Mouse (Mus musculus): ENCODE data around the gene Bach1. TPM values are rescaled to one million over a fixed set of nuclear protein-coding genes. Genes with fewer than 3 reads are reported as not detected.
A peak's percentile ranks its signal among the peaks of the same experiment; 100 is the strongest.

Gene Bach1
- polyA plus RNA-seq, 1 experiment from 2014 or later = 15.9 TPM

GRCm38 (mm10) chr16:87709144-87709543, 10.4 kb downstream of the Bach1 start:
- ATAC-seq (ENCODE audit: insufficient number of reproducible peaks, low FRiP score, low TSS enrichment, low read depth) (no peak), DNase-seq (ENCODE audit: low spot score) (no peak)
- H3K36me3 ChIP-seq (ENCODE audit: control insufficient read depth, insufficient read depth, low read length) = no peaks in the 10 kb centered on the region
- 76% methylated on average over 5 of the region's 5 CpGs for WGBS
- H3K9ac ChIP-seq (ENCODE audit: low read length) = no peak overlapping the region
- no peaks in the 10 kb centered on the region for H3K4me1 ChIP-seq (ENCODE audit: control insufficient read depth, insufficient read depth, low read length)
- H3K4me2 ChIP-seq (ENCODE audit: low read depth, severe bottlenecking) = no peak overlapping the region
- H3K27me3 ChIP-seq (ENCODE audit: control insufficient read depth, insufficient read depth, low read length) = no peaks in the 10 kb centered on the region
- no peaks in the 10 kb centered on the region for H3K9me3 ChIP-seq (ENCODE audit: control insufficient read depth, low read length)
- H3K4me3 ChIP-seq (ENCODE audit: low read depth, low read length) = no peak overlapping the region
- no peak overlapping the region for H3K27ac ChIP-seq (replicated peaks; ENCODE audit: low read depth, low read length)

GRCm38 (mm10) chr16:87709971-87710370, 11.2 kb downstream of the Bach1 start:
- Histone ChIP-seq H3K9ac (ENCODE audit: low read length) (no peak overlapping the region), H3K36me3 (ENCODE audit: control insufficient read depth, insufficient read depth, low read length) (no peaks in the 10 kb centered on the region), H3K9me3 (ENCODE audit: control insufficient read depth, low read length) (no peaks in the 10 kb centered on the region), H3K4me2 (ENCODE audit: low read depth, severe bottlenecking) (no peak overlapping the region), H3K4me1 (ENCODE audit: control insufficient read depth, insufficient read depth, low read length) (no peaks in the 10 kb centered on the region), H3K27ac (replicated peaks; ENCODE audit: low read depth, low read length) (no peak overlapping the region), H3K27me3 (ENCODE audit: control insufficient read depth, insufficient read depth, low read length) (no peaks in the 10 kb centered on the region), H3K4me3 (ENCODE audit: low read depth, low read length) (no peak overlapping the region)
- WGBS = 94% methylated on average over 9 of the region's 9 CpGs
- ATAC-seq (ENCODE audit: insufficient number of reproducible peaks, low FRiP score, low TSS enrichment, low read depth) (no peak), DNase-seq (ENCODE audit: low spot score) (no peak)

GRCm38 (mm10) chr16:87711961-87712360, 13.2 kb downstream of the Bach1 start:
- H3K27ac ChIP-seq (replicated peaks; ENCODE audit: low read depth, low read length) = no peak overlapping the region
- H3K27me3 ChIP-seq (ENCODE audit: control insufficient read depth, insufficient read depth, low read length) = no peaks in the 10 kb centered on the region
- 93% methylated on average over 2 of the region's 2 CpGs for WGBS
- DNase-seq (ENCODE audit: low spot score) (no peak), ATAC-seq (ENCODE audit: insufficient number of reproducible peaks, low FRiP score, low TSS enrichment, low read depth) (no peak)
- no peaks in the 10 kb centered on the region for H3K36me3 ChIP-seq (ENCODE audit: control insufficient read depth, insufficient read depth, low read length)
- H3K4me1 ChIP-seq (ENCODE audit: control insufficient read depth, insufficient read depth, low read length) = peaks cover 6% of the 10 kb centered on the region; the same call in 1 of the 2 replicates
- no peak overlapping the region for H3K9ac ChIP-seq (ENCODE audit: low read length)
- H3K4me3 ChIP-seq (ENCODE audit: low read depth, low read length) = no peak overlapping the region
- H3K9me3 ChIP-seq (ENCODE audit: control insufficient read depth, low read length) = no peaks in the 10 kb centered on the region
- H3K4me2 ChIP-seq (ENCODE audit: low read depth, severe bottlenecking) = no peak overlapping the region

GRCm38 (mm10) chr16:87712986-87713693, 14.4 kb downstream of the Bach1 start:
- Histone ChIP-seq H3K9ac (ENCODE audit: low read length) (no peak overlapping the region), H3K4me2 (ENCODE audit: low read depth, severe bottlenecking) (no peak overlapping the region), H3K9me3 (ENCODE audit: control insufficient read depth, low read length) (no peaks in the 10 kb centered on the region), H3K27ac (replicated peaks; ENCODE audit: low read depth, low read length) (no peak overlapping the region), H3K27me3 (ENCODE audit: control insufficient read depth, insufficient read depth, low read length) (no peaks in the 10 kb centered on the region), H3K4me1 (ENCODE audit: control insufficient read depth, insufficient read depth, low read length) (peaks cover 6% of the 10 kb centered on the region; the same call in 1 of the 2 replicates), H3K36me3 (ENCODE audit: control insufficient read depth, insufficient read depth, low read length) (no peaks in the 10 kb centered on the region), H3K4me3 (ENCODE audit: low read depth, low read length) (no peak overlapping the region)
- DNase-seq (ENCODE audit: low spot score) (no peak), ATAC-seq (ENCODE audit: insufficient number of reproducible peaks, low FRiP score, low TSS enrichment, low read depth) (peak; percentile 46; the same call in 1 of the 2 replicates)
- 69% methylated on average over 18 of the region's 18 CpGs for whole genome bisulfite sequencing

GRCm38 (mm10) chr16:87714550-87714949, 15.8 kb downstream of the Bach1 start:
- no peaks in the 10 kb centered on the region for H3K27me3 ChIP-seq (ENCODE audit: control insufficient read depth, insufficient read depth, low read length)
- DNase-seq (ENCODE audit: low spot score) = no peak
- no peak overlapping the region for H3K4me3 ChIP-seq (ENCODE audit: low read depth, low read length)
- no peak overlapping the region for H3K4me2 ChIP-seq (ENCODE audit: low read depth, severe bottlenecking)
- 94% methylated on average over 9 of the region's 9 CpGs for WGBS
- no peak overlapping the region for H3K27ac ChIP-seq (replicated peaks; ENCODE audit: low read depth, low read length)
- H3K9ac ChIP-seq (ENCODE audit: low read length) = no peak overlapping the region
- no peaks in the 10 kb centered on the region for H3K9me3 ChIP-seq (ENCODE audit: control insufficient read depth, low read length)
- no peak for ATAC-seq (ENCODE audit: insufficient number of reproducible peaks, low FRiP score, low TSS enrichment, low read depth)
- H3K4me1 ChIP-seq (ENCODE audit: control insufficient read depth, insufficient read depth, low read length) = peaks cover 6% of the 10 kb centered on the region; the same call in 1 of the 2 replicates
- H3K36me3 ChIP-seq (ENCODE audit: control insufficient read depth, insufficient read depth, low read length) = no peaks in the 10 kb centered on the region; the same call in 1 of the 2 replicates

GRCm38 (mm10) chr16:87715221-87715620, 16.5 kb downstream of the Bach1 start:
- no peak for DNase-seq (ENCODE audit: low spot score)
- no peaks in the 10 kb centered on the region for H3K9me3 ChIP-seq (ENCODE audit: control insufficient read depth, low read length)
- no peak for ATAC-seq (ENCODE audit: insufficient number of reproducible peaks, low FRiP score, low TSS enrichment, low read depth)
- H3K9ac ChIP-seq (ENCODE audit: low read length) = no peak overlapping the region
- peaks cover 6% of the 10 kb centered on the region; the same call in 1 of the 2 replicates for H3K4me1 ChIP-seq (ENCODE audit: control insufficient read depth, insufficient read depth, low read length)
- H3K4me2 ChIP-seq (ENCODE audit: low read depth, severe bottlenecking) = no peak overlapping the region
- H3K27ac ChIP-seq (replicated peaks; ENCODE audit: low read depth, low read length) = no peak overlapping the region
- 89% methylated on average over 16 of the region's 16 CpGs for WGBS
- H3K4me3 ChIP-seq (ENCODE audit: low read depth, low read length) = no peak overlapping the region
- no peaks in the 10 kb centered on the region for H3K27me3 ChIP-seq (ENCODE audit: control insufficient read depth, insufficient read depth, low read length)
- no peaks in the 10 kb centered on the region; the same call in 1 of the 2 replicates for H3K36me3 ChIP-seq (ENCODE audit: control insufficient read depth, insufficient read depth, low read length)

- Histone ChIP-seq H3K4me3 (ENCODE audit: low read depth, low read length) (no peak overlapping the region), H3K36me3 (ENCODE audit: control insufficient read depth, insufficient read depth, low read length) (no peaks in the 10 kb centered on the region; the same call in 1 of the 2 replicates), H3K4me2 (ENCODE audit: low read depth, severe bottlenecking) (no peak overlapping the region), H3K27ac (replicated peaks; ENCODE audit: low read depth, low read length) (no peak overlapping the region), H3K27me3 (ENCODE audit: control insufficient read depth, insufficient read depth, low read length) (no peaks in the 10 kb centered on the region), H3K4me1 (ENCODE audit: control insufficient read depth, insufficient read depth, low read length) (peaks cover 6% of the 10 kb centered on the region; the same call in 1 of the 2 replicates), H3K9me3 (ENCODE audit: control insufficient read depth, low read length) (no peaks in the 10 kb centered on the region), H3K9ac (ENCODE audit: low read length) (no peak overlapping the region)
- 67% methylated on average over 11 of the region's 11 CpGs for WGBS
- no peak for DNase-seq (ENCODE audit: low spot score)
- no peak for ATAC-seq (ENCODE audit: insufficient number of reproducible peaks, low FRiP score, low TSS enrichment, low read depth)
These were observed 17.5 kb downstream of the Bach1 start for GRCm38 (mm10) chr16:87716269-87716668.

- Histone ChIP-seq H3K4me1 (ENCODE audit: control insufficient read depth, insufficient read depth, low read length) (peaks cover 6% of the 10 kb centered on the region; the same call in 1 of the 2 replicates), H3K9me3 (ENCODE audit: control insufficient read depth, low read length) (no peaks in the 10 kb centered on the region), H3K4me3 (ENCODE audit: low read depth, low read length) (no peak overlapping the region), H3K9ac (ENCODE audit: low read length) (no peak overlapping the region), H3K36me3 (ENCODE audit: control insufficient read depth, insufficient read depth, low read length) (no peaks in the 10 kb centered on the region; the same call in 1 of the 2 replicates), H3K4me2 (ENCODE audit: low read depth, severe bottlenecking) (no peak overlapping the region), H3K27me3 (ENCODE audit: control insufficient read depth, insufficient read depth, low read length) (no peaks in the 10 kb centered on the region), H3K27ac (replicated peaks; ENCODE audit: low read depth, low read length) (no peak overlapping the region)
- WGBS = 72% methylated on average over 5 of the region's 5 CpGs
- ATAC-seq (ENCODE audit: insufficient number of reproducible peaks, low FRiP score, low TSS enrichment, low read depth) (no peak), DNase-seq (ENCODE audit: low spot score) (no peak)
These were observed 18.4 kb downstream of the Bach1 start for GRCm38 (mm10) chr16:87717046-87717660.
